Mouse (Mus musculus): ENCODE measurements around the gene F12. TPM values are rescaled to one million over a fixed set of nuclear protein-coding genes. Genes with fewer than 3 reads are reported as not detected.
A peak's percentile ranks its signal among the peaks of the same experiment; 100 is the strongest.

The F12 gene
- polyA plus RNA-seq (2016; fragmentation: Nextera tagmentation; extraction: Ambion mirVana) = 0.14 TPM in 1 of 2 replicates, not detected in the other

- H3K27ac ChIP-seq = no peak within 1 kb of the TSS
- no peaks in the 10 kb centered on the region for H3K9me3 ChIP-seq (replicated peaks)
- DNase-seq (ENCODE audit: low spot score) = no peak
- H3K4me3 ChIP-seq = no peak within 1 kb of the TSS
- peaks cover 3% of the 10 kb centered on the region for H3K4me1 ChIP-seq
- H3K27me3 ChIP-seq (ENCODE audit: low read depth, poor library complexity, severe bottlenecking) = peaks cover 15% of the 10 kb centered on the region
- 91% methylated on average over 10 of the region's 10 CpGs for WGBS
- H3K36me3 ChIP-seq = no peaks in the 10 kb centered on the region
Observed at GRCm38 (mm10) chr13:55426613-55427012, at the start of gene F12. Gene F12, minus strand, starts transcription at chr13:55426793.

GRCm38 (mm10) chr13:55476256-55476655 is 49.7 kb upstream of the F12 start:
- 91% methylated on average over 8 of the region's 8 CpGs for WGBS
- no peak overlapping the region for H3K4me3 ChIP-seq
- H3K36me3 ChIP-seq = peaks cover 79% of the 10 kb centered on the region
- 0 out of 2 replicates have a peak overlapping the region, but pooled peaks have one; percentile 1 for H3K27ac ChIP-seq
- H3K4me1 ChIP-seq = peaks cover 40% of the 10 kb centered on the region
- no peaks in the 10 kb centered on the region for H3K27me3 ChIP-seq (ENCODE audit: low read depth, poor library complexity, severe bottlenecking)
- DNase-seq (ENCODE audit: low spot score) = no peak
- no peaks in the 10 kb centered on the region for H3K9me3 ChIP-seq (replicated peaks)

- Histone ChIP-seq H3K9me3 (replicated peaks) (no peaks in the 10 kb centered on the region), H3K36me3 (peaks cover 74% of the 10 kb centered on the region), H3K27ac (no peak overlapping the region), H3K4me1 (peaks cover 45% of the 10 kb centered on the region), H3K27me3 (ENCODE audit: low read depth, poor library complexity, severe bottlenecking) (peaks cover 3% of the 10 kb centered on the region; the same call in 1 of the 2 replicates), H3K4me3 (no peak overlapping the region)
- 93% methylated on average over 5 of the region's 5 CpGs for WGBS
- no peak for DNase-seq (ENCODE audit: low spot score)
Observed at GRCm38 (mm10) chr13:55475750-55476149, 49.2 kb upstream of the F12 start.

- no peak for DNase-seq (ENCODE audit: low spot score)
- Histone ChIP-seq H3K36me3 (peaks cover 63% of the 10 kb centered on the region), H3K4me1 (peaks cover 50% of the 10 kb centered on the region), H3K27ac (no peak overlapping the region; the same call in 1 of the 2 replicates), H3K9me3 (replicated peaks) (no peaks in the 10 kb centered on the region), H3K4me3 (0 out of 2 replicates have a peak overlapping the region, but pooled peaks have one; percentile 3), H3K27me3 (ENCODE audit: low read depth, poor library complexity, severe bottlenecking) (peaks cover 8% of the 10 kb centered on the region; the same call in 1 of the 2 replicates)
- WGBS = 69% methylated on average over 5 of the region's 5 CpGs
Observed at GRCm38 (mm10) chr13:55474621-55475069, 48.1 kb upstream of the F12 start.

GRCm38 (mm10) chr13:55473961-55474360 is 47.4 kb upstream of the F12 start:
- Histone ChIP-seq H3K36me3 (peaks cover 56% of the 10 kb centered on the region), H3K4me3 (no peak overlapping the region; the same call in 1 of the 2 replicates), H3K9me3 (replicated peaks) (no peaks in the 10 kb centered on the region), H3K4me1 (peaks cover 56% of the 10 kb centered on the region), H3K27me3 (ENCODE audit: low read depth, poor library complexity, severe bottlenecking) (peaks cover 8% of the 10 kb centered on the region; the same call in 1 of the 2 replicates), H3K27ac (no peak overlapping the region)
- DNase-seq (ENCODE audit: low spot score) = no peak
- WGBS = 75% methylated on average over 11 of the region's 11 CpGs

- peaks cover 8% of the 10 kb centered on the region; the same call in 1 of the 2 replicates for H3K27me3 ChIP-seq (ENCODE audit: low read depth, poor library complexity, severe bottlenecking)
Observed at GRCm38 (mm10) chr13:55473076-55473831, 46.7 kb upstream of the F12 start.

GRCm38 (mm10) chr13:55472132-55473022 is 45.8 kb upstream of the F12 start:
- H3K27ac ChIP-seq = peak overlapping the region; percentile 81
- H3K4me1 ChIP-seq = peaks cover 65% of the 10 kb centered on the region
- DNase-seq (ENCODE audit: low spot score) = peak; percentile 77
- H3K27me3 ChIP-seq (ENCODE audit: low read depth, poor library complexity, severe bottlenecking) = peaks cover 8% of the 10 kb centered on the region; the same call in 1 of the 2 replicates
- H3K9me3 ChIP-seq (replicated peaks) = no peaks in the 10 kb centered on the region
- under 1% methylated on average over 102 of the region's 103 CpGs for WGBS
- H3K4me3 ChIP-seq = peak overlapping the region; percentile 66
- H3K36me3 ChIP-seq = peaks cover 41% of the 10 kb centered on the region

More at GRCm38 (mm10) chr13:55473076-55473831, 46.7 kb upstream of the F12 start:
- peak; percentile 65 for DNase-seq (ENCODE audit: low spot score)
- peak overlapping the region; percentile 66 for H3K4me3 ChIP-seq
- H3K36me3 ChIP-seq = peaks cover 49% of the 10 kb centered on the region
- peaks cover 62% of the 10 kb centered on the region for H3K4me1 ChIP-seq
- peak overlapping the region; percentile 81 for H3K27ac ChIP-seq
- no peaks in the 10 kb centered on the region for H3K9me3 ChIP-seq (replicated peaks)
- 19% methylated on average over 18 of the region's 18 CpGs for WGBS

- Histone ChIP-seq H3K27me3 (ENCODE audit: low read depth, poor library complexity, severe bottlenecking) (peaks cover 8% of the 10 kb centered on the region; the same call in 1 of the 2 replicates), H3K36me3 (peaks cover 35% of the 10 kb centered on the region), H3K27ac (peak overlapping the region; percentile 81), H3K9me3 (replicated peaks) (no peaks in the 10 kb centered on the region), H3K4me1 (peaks cover 67% of the 10 kb centered on the region), H3K4me3 (peak overlapping the region; percentile 66)
- under 1% methylated on average over 31 of the region's 31 CpGs for WGBS
- DNase-seq (ENCODE audit: low spot score) = no peak
Observed at GRCm38 (mm10) chr13:55471819-55472131, 45.2 kb upstream of the F12 start.

GRCm38 (mm10) chr13:55471156-55471818 is 44.7 kb upstream of the F12 start:
- peak; percentile 98 for DNase-seq (ENCODE audit: low spot score)
- Histone ChIP-seq H3K4me1 (peaks cover 70% of the 10 kb centered on the region), H3K9me3 (replicated peaks) (no peaks in the 10 kb centered on the region), H3K27ac (peak overlapping the region; percentile 81), H3K27me3 (ENCODE audit: low read depth, poor library complexity, severe bottlenecking) (peaks cover 8% of the 10 kb centered on the region; the same call in 1 of the 2 replicates), H3K4me3 (peak overlapping the region; percentile 66), H3K36me3 (peaks cover 30% of the 10 kb centered on the region)
- 3% methylated on average over 54 of the region's 54 CpGs for WGBS

GRCm38 (mm10) chr13:55470372-55470771 is 43.8 kb upstream of the F12 start:
- Histone ChIP-seq H3K4me1 (peaks cover 78% of the 10 kb centered on the region), H3K27ac (peak overlapping the region; percentile 81; the same call in 1 of the 2 replicates), H3K9me3 (replicated peaks) (no peaks in the 10 kb centered on the region), H3K36me3 (peaks cover 21% of the 10 kb centered on the region), H3K27me3 (ENCODE audit: low read depth, poor library complexity, severe bottlenecking) (peaks cover 8% of the 10 kb centered on the region; the same call in 1 of the 2 replicates), H3K4me3 (no peak overlapping the region)
- WGBS = 77% methylated on average over 9 of the region's 9 CpGs
- DNase-seq (ENCODE audit: low spot score) = no peak

GRCm38 (mm10) chr13:55468851-55469560 is 42.4 kb upstream of the F12 start:
- peak; percentile 61 for DNase-seq (ENCODE audit: low spot score)
- peaks cover 79% of the 10 kb centered on the region for H3K4me1 ChIP-seq
- no peaks in the 10 kb centered on the region for H3K9me3 ChIP-seq (replicated peaks)
- H3K36me3 ChIP-seq = peaks cover 7% of the 10 kb centered on the region
- H3K27ac ChIP-seq = no peak overlapping the region
- H3K4me3 ChIP-seq = no peak overlapping the region
- H3K27me3 ChIP-seq (ENCODE audit: low read depth, poor library complexity, severe bottlenecking) = peaks cover 8% of the 10 kb centered on the region; the same call in 1 of the 2 replicates
- 58% methylated on average over 13 of the region's 13 CpGs for WGBS
